Mouse (Mus musculus): Measurements from ENCODE around the gene Stra6. TPM values are rescaled to one million over a fixed set of nuclear protein-coding genes. Genes with fewer than 3 reads are reported as not detected.

Stra6 gene
- polyA plus RNA-seq, 1 experiment = 0.65 TPM

GRCm38 (mm10) chr9:58047061-58047460 is 16.5 kb upstream of the Stra6 start:
- TF ChIP-seq POLR2A (IDR thresholded peaks at IDR 0.05; ENCODE audit: borderline replicate concordance, extremely low read depth, low read depth, low read length) (no peak), CTCF (IDR thresholded peaks at IDR 0.05; ENCODE audit: insufficient read depth, low read length) (no peak)
- 45% methylated on average over 10 of the region's 10 CpGs for WGBS
- no peak for DNase-seq
- Histone ChIP-seq H3K4me3 (replicated peaks; ENCODE audit: extremely low read depth, low read depth, low read length) (no peak overlapping the region), H3K4me1 (ENCODE audit: control insufficient read depth, insufficient read depth, low read length) (no peaks in the 10 kb centered on the region)

- DNase-seq = no peak
- no peak for TF ChIP-seq CTCF (IDR thresholded peaks at IDR 0.05; ENCODE audit: insufficient read depth, low read length)
- H3K4me1 ChIP-seq (ENCODE audit: control insufficient read depth, insufficient read depth, low read length) = no peaks in the 10 kb centered on the region
- WGBS = 37% methylated on average over 6 of the region's 6 CpGs
- H3K4me3 ChIP-seq (replicated peaks; ENCODE audit: extremely low read depth, low read depth, low read length) = no peak overlapping the region
Measured at GRCm38 (mm10) chr9:58048621-58049020, 15.0 kb upstream of the Stra6 start.

- DNase-seq = no peak
- 65% methylated on average over 6 of the region's 6 CpGs for WGBS
- no peaks in the 10 kb centered on the region for H3K4me1 ChIP-seq (ENCODE audit: control insufficient read depth, insufficient read depth, low read length)
- no peak overlapping the region for H3K4me3 ChIP-seq (replicated peaks; ENCODE audit: extremely low read depth, low read depth, low read length)
- TF ChIP-seq POLR2A (IDR thresholded peaks at IDR 0.05; ENCODE audit: borderline replicate concordance, extremely low read depth, low read depth, low read length) (no peak), CTCF (IDR thresholded peaks at IDR 0.05; ENCODE audit: insufficient read depth, low read length) (no peak)
Measured at GRCm38 (mm10) chr9:58049186-58049585, 14.4 kb upstream of the Stra6 start.

GRCm38 (mm10) chr9:58049861-58050260 is 13.7 kb upstream of the Stra6 start:
- TF ChIP-seq CTCF (IDR thresholded peaks at IDR 0.05; ENCODE audit: insufficient read depth, low read length) (no peak), POLR2A (IDR thresholded peaks at IDR 0.05; ENCODE audit: borderline replicate concordance, extremely low read depth, low read depth, low read length) (no peak)

GRCm38 (mm10) chr9:58051937-58052336 is 11.7 kb upstream of the Stra6 start:
- H3K4me3 ChIP-seq (replicated peaks; ENCODE audit: extremely low read depth, low read depth, low read length) = no peak overlapping the region
- 50% methylated on average over 5 of the region's 5 CpGs for WGBS
- no peak for TF ChIP-seq POLR2A (IDR thresholded peaks at IDR 0.05; ENCODE audit: borderline replicate concordance, extremely low read depth, low read depth, low read length)
- TF ChIP-seq CTCF (IDR thresholded peaks at IDR 0.05; ENCODE audit: insufficient read depth, low read length) = no peak
- no peaks in the 10 kb centered on the region for H3K4me1 ChIP-seq (ENCODE audit: control insufficient read depth, insufficient read depth, low read length)
- DNase-seq = no peak

More at GRCm38 (mm10) chr9:58049861-58050260, 13.7 kb upstream of the Stra6 start:
- DNase-seq = no peak
- Histone ChIP-seq H3K4me3 (replicated peaks; ENCODE audit: extremely low read depth, low read depth, low read length) (no peak overlapping the region), H3K4me1 (ENCODE audit: control insufficient read depth, insufficient read depth, low read length) (no peaks in the 10 kb centered on the region)
- WGBS = 58% methylated on average over 7 of the region's 7 CpGs

- peak; percentile 22 for DNase-seq
- 27% methylated on average over 3 of the region's 3 CpGs for WGBS
Measured at GRCm38 (mm10) chr9:58053102-58053501, 10.5 kb upstream of the Stra6 start.

GRCm38 (mm10) chr9:58053544-58053943 is 10.0 kb upstream of the Stra6 start:
- no peak for DNase-seq
- TF ChIP-seq POLR2A (IDR thresholded peaks at IDR 0.05; ENCODE audit: borderline replicate concordance, extremely low read depth, low read depth, low read length) (no peak), CTCF (IDR thresholded peaks at IDR 0.05; ENCODE audit: insufficient read depth, low read length) (no peak)
- WGBS = 66% methylated on average over 3 of the region's 3 CpGs
- no peak overlapping the region for H3K4me3 ChIP-seq (replicated peaks; ENCODE audit: extremely low read depth, low read depth, low read length)
- no peaks in the 10 kb centered on the region for H3K4me1 ChIP-seq (ENCODE audit: control insufficient read depth, insufficient read depth, low read length)

More at GRCm38 (mm10) chr9:58053102-58053501, 10.5 kb upstream of the Stra6 start:
- no peaks in the 10 kb centered on the region for H3K4me1 ChIP-seq (ENCODE audit: control insufficient read depth, insufficient read depth, low read length)
- no peak overlapping the region for H3K4me3 ChIP-seq (replicated peaks; ENCODE audit: extremely low read depth, low read depth, low read length)
- TF ChIP-seq POLR2A (IDR thresholded peaks at IDR 0.05; ENCODE audit: borderline replicate concordance, extremely low read depth, low read depth, low read length) = no peak
- peak; percentile 75 for TF ChIP-seq CTCF (IDR thresholded peaks at IDR 0.05; ENCODE audit: insufficient read depth, low read length)

- 100% methylated on average over 1 of the region's 1 CpGs for WGBS
- H3K4me1 ChIP-seq (ENCODE audit: control insufficient read depth, insufficient read depth, low read length) = no peaks in the 10 kb centered on the region
- H3K4me3 ChIP-seq (replicated peaks; ENCODE audit: extremely low read depth, low read depth, low read length) = no peak overlapping the region
- TF ChIP-seq CTCF (IDR thresholded peaks at IDR 0.05; ENCODE audit: insufficient read depth, low read length) = no peak
- TF ChIP-seq POLR2A (IDR thresholded peaks at IDR 0.05; ENCODE audit: borderline replicate concordance, extremely low read depth, low read depth, low read length) = no peak
- no peak for DNase-seq
Measured at GRCm38 (mm10) chr9:58054032-58054431, 9.6 kb upstream of the Stra6 start.

- no peak overlapping the region for H3K4me3 ChIP-seq (replicated peaks; ENCODE audit: extremely low read depth, low read depth, low read length)
- 67% methylated on average over 5 of the region's 5 CpGs for WGBS
- DNase-seq = no peak
- no peak for TF ChIP-seq CTCF (IDR thresholded peaks at IDR 0.05; ENCODE audit: insufficient read depth, low read length)
- no peak for TF ChIP-seq POLR2A (IDR thresholded peaks at IDR 0.05; ENCODE audit: borderline replicate concordance, extremely low read depth, low read depth, low read length)
- no peaks in the 10 kb centered on the region for H3K4me1 ChIP-seq (ENCODE audit: control insufficient read depth, insufficient read depth, low read length)
Measured at GRCm38 (mm10) chr9:58055666-58056065, 7.9 kb upstream of the Stra6 start.

- TF ChIP-seq CTCF (IDR thresholded peaks at IDR 0.05; ENCODE audit: insufficient read depth, low read length) = no peak
- TF ChIP-seq POLR2A (IDR thresholded peaks at IDR 0.05; ENCODE audit: borderline replicate concordance, extremely low read depth, low read depth, low read length) = no peak
- 32% methylated on average over 1 of the region's 1 CpGs for WGBS
- Histone ChIP-seq H3K4me1 (ENCODE audit: control insufficient read depth, insufficient read depth, low read length) (no peaks in the 10 kb centered on the region), H3K4me3 (replicated peaks; ENCODE audit: extremely low read depth, low read depth, low read length) (no peak overlapping the region)
- DNase-seq = no peak
Measured at GRCm38 (mm10) chr9:58059920-58060319, 3.7 kb upstream of the Stra6 start.
